Mouse (Mus musculus): ENCODE data around the gene Gpr50. TPM values are rescaled to one million over a fixed set of nuclear protein-coding genes. Genes with fewer than 3 reads are reported as not detected.

Gene Gpr50
- polyA plus RNA-seq (2012; rRNA removed) = 0.04 TPM in 1 of 2 replicates, not detected in the other

DNA sequence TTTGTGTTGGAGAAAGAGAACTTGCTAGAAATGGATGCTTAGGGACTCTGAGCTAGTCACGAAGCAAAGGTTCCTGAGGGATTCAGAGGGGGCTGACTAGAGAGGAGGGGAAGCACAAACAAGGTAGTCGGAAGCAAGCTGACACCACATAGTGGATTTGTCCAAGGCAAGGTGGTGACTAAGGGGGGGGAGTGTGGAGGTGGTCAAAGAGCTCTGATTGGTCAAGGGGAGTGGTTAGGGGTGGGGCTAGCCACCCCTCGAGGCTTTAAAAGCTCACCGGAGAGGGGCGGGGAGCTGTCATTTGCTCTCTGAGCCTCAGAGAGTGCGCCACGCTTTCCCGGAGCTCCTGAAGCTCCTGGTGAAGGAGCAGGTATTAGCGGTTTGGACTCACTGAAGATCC, at the start of gene Gpr50:
Gene Gpr50, plus strand, starts transcription at position 294 of the 400 bp plus-strand sequence.

Other genes starting within 250 kb of the Gpr50 start
- 1.5 and 2.0 TPM in 2 replicates for gene Cd99l2, start 170.8 kb upstream of the Gpr50 start, polyA plus RNA-seq (2012; rRNA removed)
- gene Hmgb3, start 107.7 kb upstream of the Gpr50 start, polyA plus RNA-seq (2012; rRNA removed) = 5.0 and 8.7 TPM in 2 replicates
- gene Vma21, start 152.3 kb downstream of the Gpr50 start, polyA plus RNA-seq (2012; rRNA removed) = 1.3 and 1.6 TPM in 2 replicates